Mouse (Mus musculus) small intestine, adult 2 months (tissue): ENCODE measurements around the gene Echs1. TPM values are rescaled to one million over a fixed set of nuclear protein-coding genes. Genes with fewer than 3 reads are reported as not detected.
A peak's percentile ranks its signal among the peaks of the same experiment; 100 is the strongest.

Experiments used
- H3K27ac ChIP-seq: fragments of 200-500 bp; 2 replicates; pipeline ENCODE4 v1.5.1; 2012; ENCODE audit warnings: low read depth, low read length, control low read depth, inconsistent platforms; ENCODE audit not compliant: insufficient read depth
- H3K27me3 ChIP-seq: fragments of 200-500 bp; 2 replicates; pipeline ENCODE4 v1.6.1; 2012; ENCODE audit warnings: mild to moderate bottlenecking, moderate library complexity, low read length, inconsistent platforms; ENCODE audit not compliant: control insufficient read depth, insufficient read depth
- H3K36me3 ChIP-seq: fragments of 200-500 bp; 2 replicates; pipeline ENCODE4 v1.6.1; 2012; ENCODE audit warnings: mild to moderate bottlenecking, low read length, control low read depth, inconsistent platforms; ENCODE audit not compliant: control insufficient read depth, insufficient read depth
- H3K4me1 ChIP-seq: fragments of 200-500 bp; 2 replicates; pipeline ENCODE4 v1.6.1; 2012; ENCODE audit warnings: low read length, inconsistent platforms, mixed read lengths; ENCODE audit not compliant: control insufficient read depth, insufficient read depth, insufficient read length
- H3K4me3 ChIP-seq: fragments of 200-500 bp; 2 replicates; pipeline ENCODE4 v1.5.1; 2012; ENCODE audit warnings: low read depth, mild to moderate bottlenecking, control low read depth, inconsistent platforms, low read length, moderate library complexity
- CTCF ChIP-seq: fragments of 200-500 bp; IDR thresholded peaks from 2 replicates; pipeline ENCODE4 v1.5.1; 2012; ENCODE audit warnings: low read depth, mild to moderate bottlenecking, control low read depth, inconsistent platforms, low read length, moderate library complexity, mixed read lengths; ENCODE audit not compliant: insufficient replicate concordance, insufficient read length; ENCODE audit errors: extremely low read depth
- POLR2A ChIP-seq: fragments of 200-500 bp; IDR thresholded peaks from 2 replicates; pipeline ENCODE4 v1.6.1; 2012; ENCODE audit warnings: low read depth, mild to moderate bottlenecking, control low read depth, inconsistent platforms, low read length, moderate library complexity
- WGBS: fragments of 180-500 bp; shearing (Covaris S2); methylation state at CpG from one replicate; pipeline ENCODE4 v1.1.7; 2018; 5-methylcytosine and 5-hydroxymethylcytosine counted together
- polyA plus RNA-seq: library from polyadenylated mRNA; depleted of rRNA; stranded (reverse); fragments of >200 nt; gene quantifications from 2 replicates; pipeline ENCODE4 v1.2.3, GENCODE M21; 2012

The Echs1 gene
- polyA plus RNA-seq, 1 experiment: 47.4 TPM

DNA sequence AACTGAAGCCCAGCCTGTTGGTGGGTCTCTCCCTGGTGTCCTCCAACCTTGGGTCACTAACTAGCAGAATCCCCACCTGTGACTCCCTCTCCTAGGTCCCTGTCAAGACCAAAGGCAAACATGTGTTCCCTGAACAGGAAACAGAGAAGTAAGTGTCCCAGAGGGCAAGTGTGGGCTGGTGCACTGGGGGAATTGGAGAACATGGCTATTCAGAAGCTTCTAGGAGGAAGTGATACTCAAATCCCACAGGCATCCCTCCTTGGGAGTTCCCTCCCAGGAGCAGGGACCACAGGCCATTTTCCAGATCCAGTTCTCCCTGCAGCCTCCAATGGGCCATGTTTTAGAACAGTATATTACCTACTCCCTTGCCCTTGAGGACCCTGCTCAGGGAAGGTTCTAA, 20.2 kb downstream of the Echs1 start:
- Histone ChIP-seq H3K36me3 (peaks cover 27% of the 10 kb centered on the region), H3K27me3 (no peaks in the 10 kb centered on the region), H3K4me1 (peaks cover 29% of the 10 kb centered on the region), H3K4me3 (no peak overlapping the region; the same call in 1 of the 2 replicates), H3K27ac (peak overlapping the region; percentile 74)
- TF ChIP-seq CTCF (no peak), POLR2A (no peak)

DNA sequence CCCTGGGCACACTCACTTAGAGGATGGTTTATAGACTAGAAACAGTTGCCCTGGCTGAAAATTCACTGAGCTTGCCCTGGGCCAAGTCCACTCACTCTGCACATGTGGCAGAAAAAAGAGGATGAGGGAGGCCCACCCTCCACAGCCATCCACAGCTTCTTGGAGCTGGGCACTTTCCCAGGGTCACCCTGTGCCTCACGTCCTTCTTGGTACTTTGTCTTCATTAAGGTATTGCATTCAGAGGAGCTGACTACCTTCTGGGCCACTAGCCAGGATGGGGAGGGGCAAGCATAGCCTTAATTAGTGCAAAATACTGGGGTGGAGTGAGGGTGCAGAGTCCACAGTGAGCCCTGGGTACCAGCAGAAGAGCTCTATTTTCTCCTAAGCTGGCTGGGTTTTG, 20.7 kb downstream of the Echs1 start:
- H3K27ac ChIP-seq: peak overlapping the region; percentile 74
- H3K4me3 ChIP-seq: peak overlapping the region; percentile 61
- no peaks in the 10 kb centered on the region for H3K27me3 ChIP-seq
- 0% methylated on average over 1 of the region's 1 CpGs for WGBS
- TF ChIP-seq CTCF (no peak), POLR2A (no peak)
- peaks cover 24% of the 10 kb centered on the region for H3K4me1 ChIP-seq
- H3K36me3 ChIP-seq: peaks cover 27% of the 10 kb centered on the region

DNA sequence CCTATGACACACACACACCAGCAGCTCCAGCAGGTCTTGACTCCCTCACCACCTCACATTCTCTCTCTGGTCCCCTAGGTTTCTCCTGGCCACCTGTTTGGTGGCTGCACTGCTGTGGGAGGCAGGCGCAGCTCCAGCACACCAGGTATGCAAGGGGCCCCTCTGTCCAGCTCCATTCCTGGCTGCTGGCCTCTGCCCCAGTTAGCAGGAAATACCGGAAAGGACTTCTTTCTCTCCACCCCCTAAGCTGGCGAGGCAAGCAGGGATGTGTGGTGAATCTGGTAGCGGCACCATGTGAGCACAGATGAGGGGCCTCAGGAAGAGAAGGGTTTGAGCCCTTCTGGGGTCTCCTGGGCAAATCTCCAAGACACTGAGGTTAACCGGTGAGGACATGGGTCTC, 21.3 kb downstream of the Echs1 start:
- H3K27ac ChIP-seq: peak overlapping the region; percentile 74

DNA sequence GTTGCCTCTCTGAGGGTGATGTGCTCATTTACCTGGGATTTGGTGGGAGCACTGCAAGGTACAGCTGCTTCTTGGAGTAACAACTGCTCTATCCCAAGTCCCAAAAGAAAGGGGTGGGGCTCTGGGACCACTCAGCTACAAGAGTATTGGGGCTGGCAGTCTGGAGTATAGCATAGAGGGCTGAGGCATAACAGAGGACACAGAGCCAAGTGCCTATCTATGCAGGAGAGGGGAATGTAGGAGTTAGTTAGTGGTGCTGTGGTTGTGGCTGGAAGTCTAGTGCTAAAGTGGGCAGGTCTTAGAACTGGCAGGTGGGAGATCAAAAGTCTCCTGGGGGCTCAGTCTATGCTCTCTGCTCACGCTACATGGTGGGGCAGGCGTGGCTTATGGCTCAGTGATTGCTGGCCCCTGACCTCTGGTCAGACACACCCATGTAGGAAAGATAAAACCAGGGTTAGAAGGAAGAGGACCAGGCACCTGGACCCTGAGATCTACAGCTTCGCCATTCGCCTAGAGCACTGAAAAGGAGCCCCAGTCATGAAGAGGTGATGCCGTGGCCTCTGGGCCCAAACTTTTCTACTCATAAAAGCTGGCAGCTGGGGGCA, 23.2 kb downstream of the Echs1 start, which contains the start of gene Prap1:
Gene Prap1 (plus strand): TSS at position 472 of the 605 bp plus-strand sequence.
- 27% methylated on average over 5 of the region's 5 CpGs for WGBS
- Histone ChIP-seq H3K27ac (peak within 1 kb of the TSS; percentile 91), H3K4me3 (peak within 1 kb of the TSS; percentile 66)

More for the DNA sequence above, 21.3 kb downstream of the Echs1 start:
- 24% methylated on average over 5 of the region's 5 CpGs for WGBS
- TF ChIP-seq CTCF (no peak), POLR2A (0 out of 2 replicates have a peak, but pooled peaks have one; percentile 15)
- H3K4me3 ChIP-seq: peak overlapping the region; percentile 61
- H3K27me3 ChIP-seq: no peaks in the 10 kb centered on the region
- H3K4me1 ChIP-seq: peaks cover 25% of the 10 kb centered on the region
- H3K36me3 ChIP-seq: peaks cover 27% of the 10 kb centered on the region

DNA sequence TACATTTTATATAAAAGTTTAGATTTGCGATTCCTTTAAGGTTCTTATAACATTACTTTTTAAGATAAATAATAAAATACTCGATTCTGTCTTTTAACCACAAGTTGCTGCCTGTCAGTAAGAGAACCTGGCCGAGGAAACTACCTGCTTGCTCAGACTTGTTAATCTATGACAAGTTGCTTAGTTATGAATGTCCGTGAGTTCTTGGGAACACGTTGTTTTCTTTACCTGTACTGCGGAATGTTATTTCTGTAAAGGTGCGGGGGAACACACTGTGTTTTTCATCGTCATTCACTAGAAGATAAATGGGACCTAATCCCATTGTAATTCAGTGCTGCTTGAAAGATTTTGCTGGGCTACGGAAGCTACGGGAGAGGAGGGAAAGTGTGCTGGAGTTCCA, 25.7 kb downstream of the Echs1 start:
- no peaks in the 10 kb centered on the region; the same call in 1 of the 2 replicates for H3K36me3 ChIP-seq
- H3K4me1 ChIP-seq: peaks cover 16% of the 10 kb centered on the region
- TF ChIP-seq CTCF: no peak
- no peak for TF ChIP-seq POLR2A
- H3K27me3 ChIP-seq: no peaks in the 10 kb centered on the region
- H3K4me3 ChIP-seq: no peak overlapping the region
- WGBS: 36% methylated on average over 10 of the region's 10 CpGs
- H3K27ac ChIP-seq: peak overlapping the region; percentile 54; the same call in 1 of the 2 replicates

More for the DNA sequence above, 23.2 kb downstream of the Echs1 start, which contains the start of gene Prap1:
- TF ChIP-seq CTCF: no peak
- TF ChIP-seq POLR2A: peak; percentile 89; the same call in 1 of the 2 replicates
- Histone ChIP-seq H3K4me1 (peaks cover 26% of the 10 kb centered on the region), H3K27me3 (no peaks in the 10 kb centered on the region), H3K36me3 (peaks cover 21% of the 10 kb centered on the region)

DNA sequence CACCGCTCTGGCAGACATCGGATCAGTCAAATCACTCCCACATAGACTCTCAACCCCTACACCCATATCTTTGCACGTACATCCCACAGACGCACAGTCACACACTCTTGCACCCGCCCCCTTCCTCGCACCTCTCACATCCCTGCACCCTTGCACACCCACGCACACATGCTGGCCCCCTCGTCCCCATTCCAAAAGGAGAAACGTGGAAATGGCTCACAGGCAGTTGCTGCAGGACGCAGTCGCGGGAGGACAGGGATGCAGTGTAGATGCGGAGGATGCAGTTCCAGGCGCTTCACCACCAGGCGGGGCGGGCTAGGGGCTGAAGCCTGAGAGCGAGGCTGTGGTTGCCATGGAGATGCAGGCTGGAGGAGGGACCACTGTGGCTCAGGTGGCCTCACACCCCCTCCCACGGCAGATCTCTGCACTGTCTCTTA, 34.0 kb downstream of the Echs1 start, which contains the start of gene Caly:
Gene Caly (minus strand): TSS at position 307 of the 437 bp plus-strand sequence.
- Histone ChIP-seq H3K27ac (no peak within 1 kb of the TSS), H3K36me3 (no peaks in the 10 kb centered on the region), H3K4me3 (no peak within 1 kb of the TSS), H3K4me1 (peaks cover 4% of the 10 kb centered on the region), H3K27me3 (peaks cover 20% of the 10 kb centered on the region; the same call in 1 of the 2 replicates)
- TF ChIP-seq CTCF (no peak), POLR2A (no peak)
- 7% methylated on average over 18 of the region's 18 CpGs for WGBS
